Mouse (Mus musculus): ENCODE measurements around the gene Anpep.

Anpep gene

DNA sequence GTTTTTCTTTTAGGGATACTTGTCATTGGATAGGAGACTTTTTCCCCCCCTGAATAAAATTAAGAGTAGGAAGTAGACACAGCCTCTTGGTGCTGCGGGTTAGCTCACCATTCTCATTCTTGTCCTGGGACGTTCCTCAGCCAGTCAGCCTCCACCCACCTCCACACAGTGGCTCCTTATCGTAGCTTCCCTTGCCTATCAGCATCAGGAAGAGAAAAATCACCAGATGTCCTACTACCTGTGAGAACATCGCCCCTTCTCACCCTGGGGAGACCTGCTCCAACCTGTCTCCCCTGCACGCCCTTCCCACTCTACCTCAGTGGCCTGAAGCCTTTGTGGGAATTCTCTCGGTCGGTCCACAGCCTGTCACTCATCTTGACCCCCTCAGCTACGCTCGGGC, at the start of gene Anpep:
TSS of gene Anpep (minus strand) at position 249 of the 400 bp plus-strand sequence.
- DNase-seq (ENCODE audit: low spot score), result no peak

GRCm38 (mm10) chr7:79907356-79907755, 46.5 kb upstream of the Anpep start:
- DNase-seq (ENCODE audit: low spot score), result no peak

GRCm38 (mm10) chr7:79906914-79907313, 46.1 kb upstream of the Anpep start:
- no peak for DNase-seq (ENCODE audit: low spot score)

DNA sequence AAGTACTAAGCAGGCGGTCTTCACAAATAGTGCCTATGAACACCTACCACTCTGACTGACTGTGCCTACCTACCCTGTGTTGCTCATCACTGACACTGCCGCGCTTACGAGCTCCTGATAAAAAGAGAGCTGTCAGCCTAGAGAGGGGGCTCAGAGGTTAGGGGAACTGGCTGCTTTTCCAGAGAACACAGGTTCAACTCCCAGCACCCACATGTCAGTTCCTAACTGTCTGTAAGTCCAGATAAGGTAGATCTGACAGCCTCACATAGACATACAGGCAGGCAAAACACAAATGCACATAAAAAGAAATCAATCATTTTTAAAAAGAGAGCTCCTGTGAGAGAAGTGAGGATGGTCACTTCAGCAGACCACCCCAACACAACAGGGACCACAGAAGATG, 44.3 kb upstream of the Anpep start:
- no peak for DNase-seq (ENCODE audit: low spot score)

GRCm38 (mm10) chr7:79903160-79903792, 42.4 kb upstream of the Anpep start:
- DNase-seq (ENCODE audit: low spot score), result no peak

DNA sequence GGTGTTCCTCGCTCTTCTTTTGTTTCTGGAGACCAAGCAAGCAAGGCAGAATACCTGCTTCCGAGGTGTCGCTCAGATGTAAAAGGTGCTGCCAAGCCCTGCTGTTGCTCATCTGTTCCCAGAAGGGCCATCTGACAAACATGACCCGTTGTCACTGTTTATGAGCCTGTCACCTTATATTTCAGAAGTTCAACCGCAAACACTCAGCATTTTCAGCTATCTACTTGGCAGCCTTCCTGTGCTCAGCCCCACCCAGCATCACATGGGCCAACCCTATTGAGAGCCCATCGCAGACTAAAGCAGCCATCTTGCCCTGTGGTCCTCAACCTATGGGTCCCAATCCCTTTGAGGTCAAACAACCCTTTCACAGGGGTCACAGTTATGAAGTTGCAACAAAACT, 39.9 kb upstream of the Anpep start:
- no peak for DNase-seq (ENCODE audit: low spot score)

- no peak for DNase-seq (ENCODE audit: low spot score)
Observed at GRCm38 (mm10) chr7:79895225-79895624, 34.4 kb upstream of the Anpep start.

- no peak for DNase-seq (ENCODE audit: low spot score)
Observed at GRCm38 (mm10) chr7:79894790-79895189, 33.9 kb upstream of the Anpep start.

DNA sequence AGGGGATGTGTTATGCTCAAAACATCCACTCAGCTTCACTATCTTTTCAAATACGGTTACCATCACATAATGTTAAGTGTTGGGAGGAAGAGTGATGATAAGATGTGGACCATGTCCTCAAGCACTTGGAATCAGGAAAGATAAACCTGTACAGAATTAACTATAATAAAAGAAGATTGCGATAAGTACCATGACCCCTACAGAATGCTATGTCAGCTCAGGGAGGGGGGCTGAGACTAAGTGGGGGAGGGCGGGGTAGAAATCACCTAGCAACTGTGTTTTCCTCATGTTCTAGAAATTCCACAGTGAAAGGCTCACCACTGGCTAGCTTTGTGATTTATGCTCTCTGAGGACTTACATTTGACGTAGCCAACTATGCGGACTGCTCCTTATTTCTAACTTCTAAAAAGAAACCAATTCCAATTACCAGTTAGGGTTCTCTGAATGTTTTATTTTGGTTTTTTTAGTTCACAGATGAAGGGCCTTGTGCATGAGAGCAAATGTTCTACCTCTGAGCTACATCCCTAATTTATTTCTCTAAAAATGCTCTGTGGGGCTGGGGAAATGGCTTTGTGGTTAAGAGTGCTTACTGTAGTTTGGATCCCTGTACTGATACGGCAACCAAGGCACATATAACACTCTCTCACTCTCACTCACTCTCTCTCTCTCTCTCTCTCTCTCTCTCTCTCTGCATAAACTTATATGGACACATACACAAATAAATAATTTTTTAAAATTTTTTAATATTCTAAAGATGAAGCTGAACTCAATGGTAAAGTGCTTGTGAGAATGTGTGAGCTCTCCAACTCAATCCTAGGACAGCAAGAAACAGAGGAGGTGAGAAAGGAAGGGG, 31.9 kb upstream of the Anpep start:
- DNase-seq (ENCODE audit: low spot score), result no peak

DNA sequence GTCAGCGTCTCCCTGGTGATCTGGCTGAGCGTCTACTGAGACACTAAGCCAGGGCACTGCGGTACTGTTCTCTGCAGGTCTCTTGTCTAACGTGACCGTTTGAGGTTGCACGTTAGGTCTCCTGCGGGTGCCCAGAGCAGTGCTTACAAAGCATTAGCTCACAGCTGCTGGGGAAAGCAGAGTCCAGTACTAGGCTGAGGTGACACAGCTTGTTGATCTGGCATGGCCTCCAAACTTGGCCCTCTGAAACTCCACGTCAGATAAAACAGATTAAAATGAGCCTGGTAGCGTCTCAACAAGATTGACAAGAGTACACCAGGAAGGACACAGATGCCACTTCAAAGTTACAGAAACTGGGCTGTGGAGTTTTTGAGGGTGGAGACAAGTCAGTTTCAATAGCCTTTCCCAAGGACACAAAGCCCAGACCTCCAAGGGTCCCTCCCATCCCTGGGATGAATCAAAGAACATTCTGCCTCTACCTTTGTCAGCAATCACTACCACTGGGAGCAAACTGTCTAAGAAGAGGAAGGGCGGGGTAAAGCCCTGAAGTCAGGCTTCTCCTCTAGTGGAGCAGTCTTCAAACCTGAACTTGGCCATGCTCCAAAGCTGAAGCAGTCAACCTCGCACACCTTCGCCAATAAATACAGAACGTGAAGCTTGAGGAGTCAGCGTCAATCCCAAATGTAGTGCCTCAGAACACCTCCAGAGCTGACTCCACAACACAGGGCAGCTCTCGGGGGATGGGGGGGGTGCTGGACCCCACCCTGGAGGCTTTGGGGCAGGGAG, 29.8 kb upstream of the Anpep start:
- no peak for DNase-seq (ENCODE audit: low spot score)

DNA sequence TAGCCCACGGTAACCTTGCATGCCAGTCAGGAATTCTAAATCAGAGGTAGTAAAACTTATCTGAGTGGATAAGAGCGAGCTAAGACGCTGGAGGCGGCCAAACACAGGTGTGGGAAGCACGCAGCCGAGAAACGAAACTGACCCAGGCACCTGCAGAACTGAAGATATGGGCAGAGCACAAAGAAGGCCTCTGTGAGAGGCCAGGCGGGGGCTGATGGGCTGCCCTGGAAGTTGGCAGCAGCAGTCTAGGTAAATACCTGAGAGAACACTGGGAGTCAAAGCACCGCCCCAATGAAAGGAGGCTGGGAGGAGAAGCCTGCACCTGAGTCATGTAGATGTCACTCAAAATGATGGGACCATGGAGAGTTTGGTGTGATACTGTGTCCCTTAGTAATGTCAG, 27.7 kb upstream of the Anpep start:
- no peak for DNase-seq (ENCODE audit: low spot score)

DNA sequence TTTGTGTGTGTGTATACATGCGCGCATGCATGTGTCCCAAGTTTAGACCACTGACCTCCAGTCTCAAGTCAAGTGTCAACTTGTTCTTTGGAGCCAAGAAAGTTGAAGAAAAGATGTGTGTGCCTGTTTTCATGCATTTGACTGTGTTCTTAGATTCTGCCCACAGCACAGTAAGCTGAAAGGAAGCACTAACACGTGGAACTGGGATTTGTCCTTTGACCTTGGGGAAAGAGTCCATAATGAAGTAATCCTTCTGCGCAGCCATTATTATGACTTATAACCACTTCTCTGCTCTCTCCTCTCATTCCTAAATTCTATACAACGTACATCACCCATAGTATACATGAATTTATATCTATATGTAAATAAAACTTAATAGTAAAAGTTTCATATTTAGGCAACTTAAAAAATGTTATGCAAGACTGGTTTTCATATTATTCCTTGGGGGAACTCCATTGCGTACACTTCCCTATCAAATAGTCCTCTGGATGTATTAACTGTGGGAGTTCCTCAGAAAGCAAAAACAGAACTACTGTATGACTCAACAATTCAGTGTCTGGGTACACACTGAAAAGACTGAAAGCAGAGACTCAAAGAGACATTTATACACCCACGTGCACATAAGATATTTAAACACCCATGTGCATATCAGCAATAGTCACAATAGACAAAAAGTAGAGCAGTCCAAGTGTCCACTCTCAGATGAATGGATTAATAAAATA, 22.9 kb upstream of the Anpep start:
- DNase-seq (ENCODE audit: low spot score), result no peak

DNA sequence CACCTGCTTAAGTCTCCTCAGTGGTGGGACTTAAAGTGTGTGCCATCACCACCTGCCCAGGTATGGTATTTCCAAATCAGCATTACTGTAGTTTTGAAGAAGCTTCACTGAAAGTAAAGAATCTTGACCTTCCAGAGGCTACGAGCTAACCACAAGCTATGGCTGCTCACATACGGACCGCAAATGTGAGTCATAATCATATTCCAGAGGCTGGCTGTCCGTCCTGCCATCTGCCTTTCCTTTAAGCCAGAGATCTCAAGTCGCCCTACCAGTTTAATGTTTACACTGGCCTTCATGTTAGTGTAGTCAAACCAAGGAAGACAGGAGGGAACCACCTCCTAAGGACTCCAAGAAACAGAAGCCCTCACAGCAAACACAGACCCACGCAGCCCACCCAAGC, 21.0 kb upstream of the Anpep start:
- DNase-seq (ENCODE audit: low spot score), result no peak

GRCm38 (mm10) chr7:79880998-79881397, 20.1 kb upstream of the Anpep start:
- no peak for DNase-seq (ENCODE audit: low spot score)

DNA sequence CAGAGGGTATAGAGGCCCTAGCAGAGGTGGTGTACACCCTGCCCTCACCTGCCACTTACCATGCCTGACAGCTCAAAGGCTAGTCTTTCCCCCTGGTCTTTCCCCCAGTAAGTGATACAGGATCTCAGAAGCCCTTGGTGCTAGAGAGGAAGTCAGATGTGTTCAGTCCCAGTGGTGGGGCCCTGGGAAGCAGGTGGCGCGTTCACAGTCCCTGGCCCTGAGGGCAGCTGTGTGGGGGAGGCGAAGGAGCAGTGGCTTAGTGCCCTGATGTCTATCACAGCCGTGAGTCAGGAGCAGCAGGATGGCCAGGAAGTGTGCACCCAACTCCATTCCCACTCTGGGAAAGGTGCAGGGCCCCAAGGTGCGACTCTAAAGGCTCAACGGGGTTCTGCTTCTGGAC, 19.2 kb upstream of the Anpep start:
- no peak for DNase-seq (ENCODE audit: low spot score)

GRCm38 (mm10) chr7:79878455-79879025, 17.7 kb upstream of the Anpep start:
- DNase-seq (ENCODE audit: low spot score), result no peak

DNA sequence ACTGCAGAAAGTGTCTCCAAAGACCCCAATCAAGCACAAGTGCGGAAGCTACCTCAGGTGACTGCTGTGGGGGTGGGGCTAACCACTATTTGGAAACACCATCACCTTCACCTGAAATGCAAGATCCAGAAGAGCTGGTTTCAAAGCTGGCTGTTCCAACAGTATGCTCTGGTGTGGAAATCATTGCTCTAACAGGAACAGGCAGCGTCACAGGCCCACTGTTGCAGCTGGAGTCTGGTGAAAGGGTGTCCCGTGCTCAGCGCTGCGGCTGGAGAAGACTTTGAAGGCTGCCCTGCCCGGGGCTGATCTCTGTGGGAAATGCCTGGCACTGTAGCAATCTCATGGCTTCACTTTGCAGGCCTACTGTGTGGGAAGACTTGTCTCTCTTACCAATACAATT, 12.5 kb upstream of the Anpep start:
- DNase-seq (ENCODE audit: low spot score), result no peak

DNA sequence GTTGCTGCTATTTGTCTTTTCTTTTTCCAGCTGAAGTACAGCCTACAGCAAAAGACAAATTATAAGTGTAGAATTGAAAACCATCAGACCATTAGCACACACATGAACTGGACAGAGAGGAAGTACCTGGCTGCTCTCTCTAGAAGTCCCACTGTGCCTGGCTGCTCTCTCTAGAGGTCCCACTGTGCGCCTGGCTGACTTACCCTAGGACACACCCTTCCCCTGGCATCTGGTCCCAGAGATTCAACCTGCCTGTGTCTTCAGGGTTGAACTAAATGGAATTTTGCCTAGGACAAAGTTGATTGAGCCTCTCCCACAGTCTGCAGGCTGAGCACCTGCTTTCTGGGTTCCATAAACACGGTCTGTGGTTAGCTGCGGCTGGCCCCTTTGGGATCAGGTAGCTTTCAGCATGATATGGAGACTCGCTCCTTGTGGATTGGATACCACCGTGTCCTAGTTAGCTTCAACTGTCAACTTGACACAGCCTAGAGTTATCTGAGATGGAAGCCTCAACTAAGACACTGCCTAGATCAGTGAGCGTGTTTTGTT, 11.0 kb upstream of the Anpep start:
- no peak for DNase-seq (ENCODE audit: low spot score)

DNA sequence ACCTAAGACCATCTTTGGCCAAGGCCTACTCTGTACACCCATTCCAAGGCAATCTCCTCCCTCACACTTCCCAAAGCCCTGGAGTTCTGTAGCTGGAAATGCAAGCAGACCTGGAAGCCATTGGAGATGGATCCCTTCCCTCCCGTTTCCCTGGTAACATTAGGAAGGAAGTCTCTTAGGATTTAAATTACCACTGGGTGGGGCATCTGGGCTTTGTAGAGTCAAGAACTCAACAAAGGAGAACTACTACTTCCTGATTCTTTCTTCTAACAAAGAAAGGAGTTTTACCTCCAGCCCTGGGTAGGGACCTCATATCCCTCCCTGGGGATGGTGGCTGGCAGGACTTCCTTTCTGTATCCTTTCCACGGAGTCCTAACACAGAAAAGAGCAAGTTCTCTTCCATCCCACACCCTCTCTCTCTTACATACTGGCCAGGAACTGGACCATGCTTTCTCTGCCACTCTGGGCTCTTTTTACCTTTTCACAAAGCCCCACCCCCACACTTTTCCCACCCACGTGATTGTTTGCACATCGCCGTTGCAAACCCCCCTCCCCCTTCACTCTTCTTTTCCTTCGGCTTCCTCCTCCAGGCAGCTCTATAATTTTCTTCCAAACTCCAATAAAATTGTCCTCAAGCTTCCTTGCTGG, 8.3 kb upstream of the Anpep start:
- no peak for DNase-seq (ENCODE audit: low spot score)

GRCm38 (mm10) chr7:79868475-79868874, 7.6 kb upstream of the Anpep start:
- DNase-seq (ENCODE audit: low spot score), result no peak

DNA sequence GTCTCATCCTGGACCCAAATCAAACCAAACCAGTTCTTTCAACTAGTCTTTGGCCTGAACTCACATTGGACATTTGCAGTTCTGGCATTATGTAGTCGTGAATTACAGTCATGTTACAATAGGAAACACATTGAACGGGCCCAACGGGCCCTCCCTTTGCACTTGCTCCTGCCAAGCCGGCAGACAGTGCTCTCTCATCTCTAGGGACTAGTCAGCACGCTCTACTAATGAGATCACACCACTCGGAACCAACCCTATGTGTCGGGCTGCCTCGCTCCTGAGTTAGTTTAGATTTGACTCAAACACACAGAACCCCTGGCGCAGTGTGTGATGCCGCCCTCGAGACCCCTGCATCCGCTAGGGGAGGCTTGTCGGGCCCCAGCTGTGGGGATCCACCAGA, 7.0 kb upstream of the Anpep start:
- no peak for DNase-seq (ENCODE audit: low spot score)

Measured in testis, postnatal 10 days (tissue).